Mouse (Mus musculus): ENCODE measurements around the gene Ppil3. TPM values are rescaled to one million over a fixed set of nuclear protein-coding genes. Genes with fewer than 3 reads are reported as not detected.

The Ppil3 gene
- total RNA-seq, 1 experiment from 2014 or later = 41.4 TPM

DNA sequence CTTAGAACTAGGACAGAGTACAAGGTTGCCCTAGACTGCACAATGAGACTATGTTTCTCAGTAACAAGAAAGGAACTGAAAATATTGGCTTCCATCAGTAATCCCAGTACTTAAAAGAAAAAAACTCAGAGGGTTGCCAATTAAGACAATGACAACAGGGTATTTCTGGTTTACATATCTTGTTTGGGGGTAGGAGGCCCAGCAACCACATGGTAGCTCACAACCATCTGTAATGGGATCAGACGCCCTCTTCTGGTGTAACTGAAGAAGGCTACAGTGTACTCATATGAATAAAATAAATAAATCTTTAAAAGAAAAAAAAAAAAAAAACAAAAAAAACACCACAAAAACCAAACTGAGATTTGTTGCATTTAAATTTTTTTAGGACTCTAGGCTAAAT, 29.8 kb downstream of the Ppil3 start:
- ATAC-seq (ENCODE audit: extremely low read depth, insufficient number of reproducible peaks, low FRiP score, poor library complexity, severe bottlenecking) = no peak

DNA sequence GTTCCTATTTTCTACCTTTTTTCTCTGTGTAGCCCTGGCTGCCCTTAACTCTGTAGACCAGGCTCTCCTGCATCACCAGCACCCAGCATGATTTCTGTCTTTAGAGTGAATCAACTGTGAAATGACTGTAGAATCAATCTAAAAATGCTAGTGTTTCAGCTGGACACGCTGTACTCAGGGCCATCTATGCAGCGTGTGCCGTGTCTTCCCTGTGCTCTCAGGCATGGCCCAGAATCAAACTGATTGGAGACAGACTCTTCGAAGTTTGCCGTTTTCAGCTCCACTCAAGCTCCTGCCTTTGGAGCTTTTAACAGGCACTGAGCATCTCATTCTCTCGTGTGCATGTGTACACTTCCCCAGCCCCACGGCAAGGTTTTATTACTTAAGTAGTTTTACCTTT, 34.5 kb downstream of the Ppil3 start:
- ATAC-seq (ENCODE audit: extremely low read depth, insufficient number of reproducible peaks, low FRiP score, poor library complexity, severe bottlenecking) = no peak

DNA sequence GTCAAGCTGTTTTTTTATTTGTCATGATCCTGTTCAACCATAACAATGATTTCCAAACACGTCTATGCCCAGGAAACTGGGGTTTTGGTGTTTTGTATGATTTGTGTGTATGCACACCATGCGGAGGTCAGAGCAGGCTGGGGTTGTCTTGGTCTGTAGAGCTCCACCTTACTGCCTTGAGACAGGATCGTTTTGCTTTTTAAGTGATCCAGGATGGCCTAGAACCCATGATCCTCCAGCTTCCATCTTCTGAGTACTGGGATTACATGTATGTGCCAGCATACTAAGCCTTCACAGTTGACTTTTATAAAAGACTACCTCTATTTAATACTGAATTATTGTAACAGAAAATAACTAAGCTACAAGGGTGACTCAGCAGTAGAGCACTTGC, 35.1 kb downstream of the Ppil3 start:
- no peak for ATAC-seq (ENCODE audit: extremely low read depth, insufficient number of reproducible peaks, low FRiP score, poor library complexity, severe bottlenecking)

DNA sequence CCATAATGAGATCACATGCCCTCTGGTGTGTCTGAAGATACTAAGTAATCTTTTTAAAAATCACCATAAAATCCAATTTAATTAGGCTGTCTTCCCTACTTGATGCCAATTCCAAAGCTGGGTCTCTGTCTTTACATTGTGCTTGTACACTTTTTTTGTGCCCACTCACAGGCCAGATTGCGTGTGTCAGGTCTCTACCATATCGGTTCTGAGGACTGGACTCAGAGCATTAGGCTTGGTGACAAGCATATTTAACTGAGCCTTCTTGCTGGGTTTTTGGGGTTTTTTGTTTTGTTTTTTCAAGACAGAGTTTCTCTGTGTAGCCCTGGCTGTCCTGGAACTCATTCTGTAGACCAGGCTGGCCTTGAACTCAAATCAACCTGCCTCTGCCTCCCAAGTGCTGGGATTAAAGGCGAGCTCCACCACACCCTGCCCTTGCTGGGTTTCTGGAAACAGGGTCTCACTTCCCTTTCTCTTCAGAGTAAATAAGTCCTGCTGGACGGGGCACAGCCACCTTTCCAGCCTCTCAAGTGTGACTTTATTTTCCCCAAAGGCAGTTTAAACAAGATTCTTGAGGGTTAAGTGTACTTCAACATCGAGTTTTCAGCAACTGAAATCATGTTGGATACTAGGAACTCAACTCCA, 35.6 kb downstream of the Ppil3 start:
- no peak for ATAC-seq (ENCODE audit: extremely low read depth, insufficient number of reproducible peaks, low FRiP score, poor library complexity, severe bottlenecking)

DNA sequence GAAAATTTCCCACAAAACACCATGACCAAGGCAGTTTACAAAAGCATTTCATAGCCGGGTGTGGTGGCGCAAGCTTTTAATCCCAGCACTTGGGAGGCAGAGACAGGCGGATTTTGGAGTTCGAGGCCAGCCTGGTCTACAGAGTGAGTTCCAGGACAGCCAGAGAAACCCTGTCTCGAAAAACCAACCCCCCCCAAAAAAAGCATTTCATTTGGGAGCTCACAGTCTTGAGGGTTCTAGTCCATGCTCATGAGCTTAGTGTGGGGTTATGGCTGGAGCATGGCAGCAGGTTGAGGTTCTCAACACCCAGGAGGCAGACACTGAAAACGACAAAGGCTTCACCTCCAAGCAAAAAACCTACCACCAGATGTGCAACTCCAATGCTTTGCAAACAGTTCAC, 37.1 kb downstream of the Ppil3 start:
- ATAC-seq (ENCODE audit: extremely low read depth, insufficient number of reproducible peaks, low FRiP score, poor library complexity, severe bottlenecking) = no peak

- no peak for ATAC-seq (ENCODE audit: extremely low read depth, insufficient number of reproducible peaks, low FRiP score, poor library complexity, severe bottlenecking)
These were observed 38.0 kb downstream of the Ppil3 start for GRCm38 (mm10) chr1:58407321-58407720.

GRCm38 (mm10) chr1:58403745-58404144, 41.5 kb downstream of the Ppil3 start:
- ATAC-seq (ENCODE audit: extremely low read depth, insufficient number of reproducible peaks, low FRiP score, poor library complexity, severe bottlenecking) = no peak

GRCm38 (mm10) chr1:58401396-58401795, 43.9 kb downstream of the Ppil3 start:
- no peak for ATAC-seq (ENCODE audit: extremely low read depth, insufficient number of reproducible peaks, low FRiP score, poor library complexity, severe bottlenecking)

GRCm38 (mm10) chr1:58397731-58398130, 47.6 kb downstream of the Ppil3 start:
- ATAC-seq (ENCODE audit: extremely low read depth, insufficient number of reproducible peaks, low FRiP score, poor library complexity, severe bottlenecking) = no peak

DNA sequence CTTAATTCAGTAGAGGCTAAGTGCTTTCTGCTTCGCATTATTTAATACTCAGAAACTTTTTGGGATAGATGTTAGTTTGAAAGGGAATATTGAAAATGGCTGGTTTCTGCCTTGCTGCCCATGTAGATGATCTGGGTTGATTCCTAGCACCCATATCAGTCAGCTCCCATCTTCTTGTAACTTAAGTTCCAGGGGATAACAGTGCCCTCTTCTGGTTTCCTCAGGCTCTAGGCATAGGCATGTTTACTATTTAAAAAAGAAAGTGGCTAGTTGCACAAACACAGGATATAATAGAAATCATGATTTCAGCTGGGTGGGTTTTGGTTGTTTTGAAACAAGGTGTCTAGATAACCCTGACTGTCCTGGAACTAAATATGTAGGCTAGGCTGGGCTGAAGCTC, 49.1 kb downstream of the Ppil3 start:
- ATAC-seq (ENCODE audit: extremely low read depth, insufficient number of reproducible peaks, low FRiP score, poor library complexity, severe bottlenecking) = no peak

- ATAC-seq (ENCODE audit: extremely low read depth, insufficient number of reproducible peaks, low FRiP score, poor library complexity, severe bottlenecking) = no peak
These were observed 49.9 kb downstream of the Ppil3 start for GRCm38 (mm10) chr1:58395341-58395740.

DNA sequence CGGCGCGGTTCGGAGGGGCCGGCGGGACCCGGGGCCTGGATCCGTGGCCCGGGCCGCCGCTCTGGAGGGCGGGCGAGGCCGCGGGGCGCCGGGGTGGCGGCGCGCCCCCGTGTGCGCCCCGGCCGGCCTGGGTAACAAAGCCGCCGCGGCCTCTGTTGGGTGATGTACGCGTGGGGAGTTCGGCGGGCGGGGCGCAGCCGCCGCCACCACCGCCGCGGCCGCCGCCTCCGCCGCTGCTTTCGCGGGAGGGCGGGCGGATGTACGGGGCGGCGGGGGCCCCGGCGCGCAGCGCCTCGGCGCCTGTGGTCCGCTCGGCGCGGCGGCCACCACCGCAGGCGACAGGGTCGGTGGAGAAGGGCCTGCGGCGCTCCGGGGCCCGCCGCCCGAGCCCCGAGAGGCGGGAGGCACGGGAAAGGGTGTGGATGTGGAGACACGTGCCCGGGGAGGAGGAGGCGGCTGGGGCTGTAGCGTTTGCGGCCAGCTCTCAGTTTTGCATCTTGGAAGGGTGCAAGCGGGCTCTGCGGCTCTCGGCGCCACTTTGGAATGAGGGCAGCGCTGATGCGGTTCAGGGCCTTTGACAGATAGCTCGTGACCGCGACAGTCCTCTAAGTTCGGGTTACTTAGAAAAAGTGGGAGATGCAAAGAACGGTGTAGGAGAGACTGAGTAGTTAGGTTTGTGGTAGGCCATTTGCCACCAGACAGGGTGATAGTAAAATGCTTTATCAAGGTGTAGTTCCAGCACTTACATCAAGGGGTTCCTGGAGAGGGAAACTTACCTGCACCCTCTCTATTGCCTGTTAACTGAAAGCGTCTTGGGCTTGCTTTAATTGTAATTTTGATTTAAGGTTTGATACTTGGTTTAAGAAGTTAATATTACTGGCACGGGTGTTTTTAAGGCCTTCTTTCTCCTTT, 51.7 kb downstream of the Ppil3 start:
- ATAC-seq (ENCODE audit: extremely low read depth, insufficient number of reproducible peaks, low FRiP score, poor library complexity, severe bottlenecking) = peak; percentile 37; the same call in 1 of the 2 replicates

- peak; percentile 90 for ATAC-seq (ENCODE audit: extremely low read depth, insufficient number of reproducible peaks, low FRiP score, poor library complexity, severe bottlenecking)
These were observed 52.5 kb downstream of the Ppil3 start, which contains the start of gene Bzw1 for GRCm38 (mm10) chr1:58392652-58393283. Gene Bzw1, plus strand, starts transcription at chr1:58392898.

DNA sequence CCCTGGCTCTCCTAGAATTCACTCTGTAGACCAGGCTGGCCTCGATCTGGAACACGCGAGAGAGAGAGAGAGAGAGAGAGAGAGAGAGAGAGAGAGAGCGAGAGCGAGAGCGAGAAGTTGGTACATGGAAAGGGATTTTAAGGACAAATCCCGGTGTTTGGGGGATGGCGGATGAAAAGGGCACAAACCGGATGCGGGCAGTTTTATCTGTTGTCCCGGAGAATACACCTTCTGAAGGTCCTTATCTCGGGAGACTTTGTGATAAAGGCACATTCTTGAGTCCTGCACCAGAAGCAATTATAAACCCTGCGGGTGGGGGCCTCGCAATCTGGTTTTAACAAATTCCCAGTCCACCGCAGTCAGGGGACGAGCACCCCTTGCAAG, 53.0 kb downstream of the Ppil3 start:
- no peak for ATAC-seq (ENCODE audit: extremely low read depth, insufficient number of reproducible peaks, low FRiP score, poor library complexity, severe bottlenecking)

DNA sequence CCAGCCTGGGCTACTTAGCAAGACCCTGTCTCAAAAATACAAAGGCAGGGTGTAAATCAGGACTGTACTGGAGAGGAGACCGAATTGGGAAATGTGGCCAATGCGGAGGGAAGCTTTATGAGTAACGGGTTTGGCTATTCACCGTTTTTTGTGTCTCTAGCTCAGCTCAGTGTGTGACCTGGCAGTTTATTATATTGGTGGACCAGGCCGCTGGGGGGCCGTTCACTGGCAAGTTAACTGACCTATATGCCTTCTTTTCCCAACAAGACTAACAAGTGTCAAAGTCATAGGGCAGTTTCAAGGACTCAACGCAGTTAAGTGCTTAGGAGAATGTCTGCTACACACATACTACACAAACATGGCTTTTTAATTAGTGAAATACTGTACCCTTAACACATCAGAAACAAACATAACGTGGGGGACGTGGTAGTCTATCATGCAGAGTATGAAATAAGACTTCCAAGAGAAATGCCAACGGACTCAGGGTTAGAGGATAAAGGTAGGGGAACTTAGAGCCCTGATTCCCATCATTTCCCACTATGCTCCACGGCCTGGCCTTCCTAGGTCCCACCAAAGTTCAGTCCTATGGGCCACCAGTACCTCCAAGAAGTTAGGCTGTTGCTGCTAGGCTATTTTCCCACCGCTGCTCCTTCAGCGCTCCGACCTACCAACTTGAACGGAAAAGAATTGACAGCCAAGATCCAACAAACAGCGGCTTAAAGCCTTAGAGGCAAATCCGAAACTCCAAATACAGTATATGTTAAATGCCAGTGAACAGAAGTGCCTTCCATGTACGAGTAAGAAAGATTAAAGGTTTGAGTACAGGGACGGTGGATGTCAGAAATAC, 53.6 kb downstream of the Ppil3 start:
- ATAC-seq (ENCODE audit: extremely low read depth, insufficient number of reproducible peaks, low FRiP score, poor library complexity, severe bottlenecking) = no peak

DNA sequence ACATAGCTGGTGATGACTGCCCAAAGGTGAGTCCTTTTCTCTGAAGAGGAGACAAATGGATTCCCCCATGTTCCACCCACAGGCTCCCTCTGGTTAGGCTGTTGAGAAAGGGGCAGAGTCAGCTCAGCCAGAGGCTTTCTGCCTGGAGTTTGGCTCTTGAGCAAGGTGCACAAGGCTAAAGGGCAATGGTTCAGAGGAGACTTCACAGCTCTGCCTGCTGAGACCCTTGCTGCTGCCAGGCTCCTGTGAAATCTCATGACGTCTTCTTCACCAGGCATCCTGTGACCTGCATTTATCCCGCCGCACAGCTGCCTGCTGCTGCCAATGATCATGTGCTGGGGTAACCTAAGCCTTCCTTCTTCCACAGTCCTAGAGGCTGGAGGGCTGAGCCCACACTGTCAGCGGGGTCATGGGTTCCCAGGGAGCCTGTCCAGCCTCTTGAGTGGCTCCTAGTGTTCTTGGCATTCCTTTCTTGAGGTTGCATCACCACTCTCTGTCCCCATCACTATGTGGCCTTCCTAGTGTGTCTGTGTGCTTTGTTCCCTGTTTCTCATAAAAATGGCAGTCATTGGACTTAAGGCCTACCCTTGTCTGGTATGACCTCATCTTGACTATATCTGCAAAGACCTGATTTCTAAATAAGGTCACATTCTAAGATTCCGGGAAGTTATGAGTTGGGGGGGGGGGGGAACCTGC, 62.6 kb downstream of the Ppil3 start:
- ATAC-seq (ENCODE audit: extremely low read depth, insufficient number of reproducible peaks, low FRiP score, poor library complexity, severe bottlenecking) = no peak
